Mouse (Mus musculus) retina, adult 2 months (tissue): ENCODE results near the gene Vps13d.

Experiments
- DNase-seq: peaks from one replicate; pipeline ENCODE4 v3.0.0-alpha.2; 2012; ENCODE audit warnings: low read depth, low spot score

The Vps13d gene

DNA sequence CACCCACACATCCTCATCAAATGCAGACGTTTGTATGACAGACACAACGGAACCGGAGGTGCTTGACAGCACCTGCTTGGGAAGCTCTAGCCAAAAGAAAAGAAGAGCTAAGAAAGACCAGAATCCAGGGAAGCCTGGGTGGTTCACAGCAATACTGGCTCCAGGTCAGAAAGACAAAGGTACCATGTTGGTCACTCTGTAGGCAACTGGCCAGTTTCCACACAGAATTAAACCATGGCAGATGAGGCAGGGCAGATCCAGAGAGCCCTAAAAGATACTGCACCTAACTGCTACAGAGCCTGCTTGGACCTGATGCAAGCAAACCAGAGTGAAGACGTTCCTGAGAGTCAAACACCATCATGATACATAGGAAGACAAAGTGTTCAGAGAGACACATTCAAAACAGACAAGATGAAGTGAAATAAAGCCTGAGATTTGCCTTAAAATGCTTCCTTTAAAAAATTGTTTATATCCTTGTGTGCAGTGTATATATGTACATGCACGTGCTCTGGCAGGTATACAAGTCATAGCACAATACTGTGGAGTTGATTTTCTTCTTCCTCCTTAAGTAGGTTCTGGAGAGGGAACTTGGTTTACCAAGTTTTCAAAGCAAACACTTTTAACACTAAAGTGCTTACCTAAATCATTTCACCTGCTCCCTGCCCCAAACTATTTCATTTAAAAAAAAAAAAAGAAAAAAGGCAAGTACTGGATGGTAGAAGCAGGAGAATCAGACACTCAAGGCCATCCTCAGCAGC lies 44.3 kb downstream of the Vps13d start:
- no peak for DNase-seq

DNA sequence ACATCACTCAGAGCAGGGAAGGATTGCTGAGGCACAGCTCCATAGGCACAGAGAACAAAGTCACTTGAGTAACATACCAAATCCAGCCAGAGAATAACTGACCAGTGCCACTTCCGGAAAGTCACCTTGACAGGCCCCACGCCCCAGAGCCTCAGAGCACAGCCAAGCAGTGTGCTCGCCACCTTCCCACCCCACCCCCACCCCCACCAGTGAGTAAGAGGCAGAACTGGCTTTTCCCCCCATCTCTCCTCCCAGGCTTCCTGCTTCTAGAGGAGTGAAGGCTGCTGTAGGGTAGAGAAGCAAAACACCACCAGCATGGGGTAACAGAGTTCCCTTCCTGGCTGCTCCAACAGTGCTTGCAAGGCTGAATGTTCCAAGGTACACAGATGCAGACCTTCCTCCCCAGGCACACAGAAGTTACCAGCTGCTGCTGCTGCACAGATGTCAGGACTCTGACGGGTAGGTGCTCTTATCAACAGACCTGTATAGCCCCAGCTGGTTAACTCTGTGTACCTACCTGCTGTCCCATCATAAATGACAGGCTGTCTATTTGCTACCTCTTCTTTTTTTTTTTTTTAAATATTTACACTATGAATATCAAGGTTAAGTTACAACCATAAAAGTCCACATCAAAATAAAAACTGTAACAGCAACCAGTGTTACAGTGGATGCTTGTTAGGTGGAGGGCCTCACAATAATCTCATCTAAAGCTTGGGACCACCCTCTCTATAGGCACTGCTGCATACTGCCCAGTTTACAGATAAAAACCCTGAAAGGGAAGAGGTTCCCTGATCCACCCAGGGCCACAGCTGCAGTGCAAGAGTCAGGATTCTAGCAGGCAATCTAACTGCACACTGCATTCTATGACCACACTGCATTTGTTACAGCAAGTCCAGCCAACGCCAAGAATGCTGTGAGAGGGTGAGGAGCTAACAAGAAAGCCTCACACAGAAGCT lies 47.5 kb downstream of the Vps13d start:
- DNase-seq = no peak

DNA sequence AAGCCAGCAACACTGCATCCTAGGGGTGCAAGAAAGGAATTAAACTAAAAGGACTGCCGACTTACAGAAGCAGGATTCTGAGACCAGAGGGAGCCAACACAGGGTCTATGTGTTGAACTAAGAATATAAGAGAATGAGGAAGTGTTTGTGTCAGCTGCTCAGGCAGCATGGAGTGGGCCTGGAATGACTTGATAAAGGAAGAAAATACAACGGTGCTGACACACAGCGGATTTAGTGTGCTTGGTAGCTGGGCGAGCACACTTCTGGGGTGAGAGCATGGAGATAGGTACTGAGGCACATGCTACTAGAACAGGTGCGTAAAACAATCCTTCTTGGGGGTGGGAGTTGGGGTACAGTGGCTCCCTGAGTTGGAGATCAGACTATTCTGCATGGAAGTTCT lies 51.3 kb downstream of the Vps13d start:
- DNase-seq = no peak

DNA sequence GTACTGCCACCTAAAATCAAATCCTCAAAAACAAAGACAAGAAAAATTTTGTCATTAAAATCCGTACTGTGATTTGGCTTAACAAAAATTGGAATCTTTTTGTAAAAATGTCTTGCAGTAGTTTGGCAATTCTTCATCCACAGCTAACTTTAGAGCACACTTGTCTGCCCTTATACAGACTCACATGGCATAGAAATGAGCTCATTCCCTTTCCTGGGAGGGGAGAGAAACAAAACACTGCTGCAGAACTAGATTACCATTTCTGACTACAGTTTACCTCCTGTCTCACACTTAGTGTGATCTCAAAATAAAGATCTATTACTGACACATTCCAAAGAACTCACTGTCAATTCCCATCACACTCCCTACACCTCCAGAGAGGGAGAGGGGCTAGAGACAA lies 58.1 kb downstream of the Vps13d start:
- no peak for DNase-seq

DNA sequence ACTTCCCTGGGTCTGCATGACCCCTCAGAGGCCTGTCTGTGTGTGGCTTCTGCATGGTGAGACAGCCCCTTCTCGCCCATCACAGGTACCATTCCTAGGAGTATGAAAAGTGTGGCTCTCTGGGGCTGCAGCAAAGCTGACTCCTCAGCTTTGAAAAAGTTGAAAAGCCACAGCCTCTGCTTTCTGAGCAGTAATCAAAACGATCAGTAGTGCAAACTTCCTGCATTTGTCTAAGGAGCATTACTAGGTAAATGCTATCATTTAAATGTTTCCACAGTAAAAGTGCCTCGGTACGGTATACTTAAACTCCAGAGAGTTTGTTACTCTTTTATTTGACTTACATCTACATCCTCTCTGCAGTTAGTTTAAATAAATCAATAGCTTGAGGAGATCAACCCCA lies 59.3 kb downstream of the Vps13d start:
- no peak for DNase-seq

DNA sequence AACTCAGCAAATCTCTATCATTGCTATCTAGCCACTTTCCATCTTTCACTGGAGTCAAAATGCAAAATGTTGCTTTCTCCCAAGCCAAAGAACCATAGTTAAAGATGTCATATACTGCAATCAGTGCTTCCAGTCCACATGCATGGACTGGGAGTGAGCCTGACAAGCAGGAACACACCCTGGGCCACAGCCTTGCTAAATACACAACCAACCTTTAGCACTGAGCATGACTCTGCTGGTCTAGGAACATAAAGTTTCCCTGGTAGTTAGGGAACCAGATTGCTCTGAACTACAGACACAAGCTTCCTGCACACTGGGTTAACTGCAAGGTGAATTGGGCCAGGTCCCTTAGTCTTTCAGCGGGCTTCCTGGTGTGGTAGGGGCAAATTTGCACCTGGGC lies 64.0 kb downstream of the Vps13d start:
- DNase-seq = no peak

DNA sequence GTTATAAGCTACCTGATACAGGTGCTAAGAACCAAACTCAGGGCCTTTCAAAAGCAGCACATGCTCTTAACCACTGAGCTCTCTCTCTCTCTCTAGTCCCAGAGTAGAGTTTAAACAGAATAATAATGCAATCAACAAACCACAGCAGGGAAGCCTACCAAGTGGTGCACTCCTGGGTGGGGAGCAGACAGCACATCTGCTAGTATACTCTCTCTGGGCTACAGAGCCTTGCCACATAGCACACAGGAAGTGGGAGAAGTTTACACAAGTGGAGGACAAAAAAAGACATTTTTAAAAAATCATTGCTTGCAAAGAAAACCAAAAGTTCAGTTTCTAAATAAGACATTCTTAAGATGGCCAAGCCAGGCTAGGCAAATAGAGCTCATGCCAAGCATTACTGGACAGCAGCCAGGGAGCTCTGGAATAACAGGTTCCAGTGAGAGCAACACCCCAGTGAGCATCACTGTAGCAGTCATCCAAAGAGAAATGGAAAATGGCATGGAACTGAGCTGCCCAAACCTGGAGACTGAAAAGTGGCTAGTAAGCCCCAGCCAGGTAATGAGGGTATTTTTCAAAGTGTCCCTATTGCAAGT lies 64.8 kb downstream of the Vps13d start:
- DNase-seq = no peak

DNA sequence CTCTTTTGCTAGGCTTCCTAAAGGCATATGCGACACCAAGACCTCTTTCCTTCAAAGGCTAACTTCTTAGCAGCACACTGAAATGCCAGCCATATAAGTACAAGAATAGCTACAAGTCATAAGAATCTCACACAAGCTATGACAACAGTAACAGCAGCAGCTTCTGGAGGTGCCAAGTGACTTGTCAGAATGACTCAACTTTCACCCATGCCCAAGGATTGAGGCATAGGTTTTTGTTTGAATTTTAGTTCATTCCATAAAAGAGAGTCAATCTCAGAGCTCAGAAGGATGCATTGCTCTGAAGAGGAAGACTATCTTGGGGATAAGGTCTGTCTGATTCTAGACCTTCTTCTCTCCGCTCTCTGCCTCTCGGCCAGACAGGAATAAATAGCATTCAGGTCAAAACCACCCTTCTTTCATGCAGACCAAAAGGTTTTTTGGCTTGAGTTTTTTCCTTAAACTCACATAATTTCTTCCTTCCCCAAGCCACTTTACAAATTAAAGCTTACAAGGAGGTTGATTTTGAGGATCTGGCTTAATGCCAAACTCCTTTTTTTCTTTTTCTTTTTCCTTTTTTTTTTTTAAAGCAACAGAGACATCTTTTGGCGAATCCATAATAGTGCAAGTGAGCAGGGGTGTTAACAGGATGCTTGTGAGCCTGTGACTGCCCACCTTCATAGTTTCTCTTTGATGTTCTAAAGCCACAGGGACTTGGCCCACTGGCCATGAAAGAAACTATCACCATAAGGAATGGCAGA lies 69.2 kb downstream of the Vps13d start:
- no peak for DNase-seq

DNA sequence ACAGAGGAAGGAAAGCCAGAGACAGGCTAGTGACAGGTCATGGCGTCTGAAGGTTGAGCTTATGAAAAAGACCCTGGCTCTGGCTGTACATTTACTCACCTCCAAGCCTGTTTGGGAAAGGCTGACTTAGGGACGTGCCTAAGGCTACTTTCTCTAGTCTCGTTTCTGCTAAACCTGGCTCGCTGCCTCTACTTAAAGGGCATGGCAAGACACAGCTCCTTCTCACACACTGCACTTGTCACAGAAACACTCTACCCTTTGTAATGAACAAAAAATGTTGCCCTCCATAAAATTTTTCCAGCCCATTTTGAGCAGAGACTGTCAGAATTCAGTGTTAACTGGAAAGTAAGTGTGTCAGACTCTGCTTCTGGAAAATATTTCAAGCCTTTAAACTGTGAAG lies 70.4 kb downstream of the Vps13d start:
- no peak for DNase-seq

DNA sequence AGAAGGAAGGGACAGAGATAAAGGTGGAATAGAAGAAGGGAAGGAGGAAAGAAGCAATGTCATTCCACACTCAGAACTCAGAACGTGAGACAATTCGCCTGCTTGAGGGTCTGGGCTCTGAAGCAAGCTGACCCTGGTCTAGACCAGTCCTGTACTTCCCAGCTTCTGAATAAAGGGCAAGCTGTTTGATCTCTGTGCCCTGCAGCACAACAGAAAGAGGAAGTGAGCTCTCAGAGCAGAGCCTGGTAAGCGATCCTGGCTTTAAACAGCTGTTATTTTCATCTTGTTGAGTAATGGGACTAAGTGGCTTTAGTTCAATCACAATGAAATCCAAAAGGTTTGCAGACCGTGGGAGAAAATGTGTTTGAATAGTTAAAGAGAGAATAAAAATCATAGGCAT lies 83.2 kb downstream of the Vps13d start:
- no peak for DNase-seq

DNA sequence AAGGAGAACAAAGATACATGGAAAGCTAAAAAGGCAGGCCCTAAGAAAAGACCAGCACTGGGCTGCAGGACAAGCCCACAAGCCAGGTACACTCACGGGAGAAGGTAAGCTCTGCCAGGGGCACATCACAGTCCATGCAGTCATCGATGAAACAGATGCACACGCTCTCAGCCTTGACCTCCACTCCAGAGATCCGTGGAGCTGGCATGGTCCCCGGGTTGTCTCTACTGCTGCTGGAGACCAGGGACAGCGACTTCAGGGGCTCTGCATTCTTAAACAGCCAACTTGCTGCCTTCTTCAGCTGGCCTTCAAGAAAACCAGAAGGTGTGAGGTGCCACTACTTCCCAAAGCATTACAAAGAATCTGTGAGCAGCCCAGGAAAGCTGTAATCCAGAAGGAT lies 84.1 kb downstream of the Vps13d start:
- no peak for DNase-seq

DNA sequence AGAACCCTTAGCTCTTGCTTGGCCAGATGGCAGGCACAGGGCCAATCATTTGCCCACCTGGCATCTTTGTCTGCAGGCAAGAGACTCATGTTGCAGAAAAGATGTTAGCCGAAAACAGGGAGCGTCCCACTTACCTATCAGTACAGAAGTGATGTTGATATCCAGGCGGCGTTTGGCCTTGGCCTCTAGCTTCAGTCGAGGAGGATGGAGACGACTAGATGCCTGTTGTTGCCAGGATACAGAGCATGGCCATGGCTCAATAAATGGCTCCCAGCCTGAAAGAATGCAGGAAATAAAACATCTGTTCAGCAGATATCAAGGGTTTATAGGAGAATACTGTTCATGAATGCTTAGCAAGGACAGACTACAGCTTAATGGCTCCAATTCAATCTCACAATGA lies 88.0 kb downstream of the Vps13d start:
- no peak for DNase-seq

DNA sequence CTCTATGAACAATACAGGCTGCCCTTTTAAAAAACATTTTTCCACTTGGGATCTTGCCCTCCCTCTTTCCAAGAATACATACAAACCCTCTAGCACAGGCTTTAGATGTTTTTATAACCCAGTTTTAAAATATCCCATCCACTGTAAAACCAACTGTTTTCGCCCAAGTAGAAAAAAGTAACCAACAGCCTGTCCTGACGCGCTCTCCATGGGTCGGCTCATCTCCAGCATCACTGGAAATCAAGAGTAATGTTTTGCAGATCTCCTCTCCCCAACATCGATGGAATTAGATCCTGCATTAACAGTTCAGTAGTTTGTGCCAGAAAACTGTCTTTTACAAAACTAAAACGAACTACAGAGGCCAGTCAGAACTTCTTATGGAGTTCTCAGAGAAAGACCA lies 89.5 kb downstream of the Vps13d start:
- DNase-seq = no peak

DNA sequence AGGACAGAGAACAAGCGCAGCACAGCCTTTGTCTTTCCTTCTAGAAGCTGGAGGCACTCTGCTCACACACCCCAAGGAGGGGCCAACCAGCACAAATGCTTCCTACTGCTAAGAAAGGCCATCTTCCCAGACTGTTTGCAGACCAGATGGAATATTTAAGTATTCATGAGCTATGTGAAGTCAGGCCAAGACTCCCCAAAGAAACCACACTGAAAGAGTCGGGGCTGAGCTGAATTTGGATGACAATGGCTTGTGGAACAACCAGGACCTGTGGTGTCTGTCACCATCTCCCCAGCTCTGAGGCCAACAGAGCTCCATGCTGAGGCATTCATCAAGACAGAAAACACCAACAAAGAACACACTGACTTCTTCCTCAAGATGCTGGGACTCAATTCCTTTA lies 89.9 kb downstream of the Vps13d start:
- DNase-seq = no peak

DNA sequence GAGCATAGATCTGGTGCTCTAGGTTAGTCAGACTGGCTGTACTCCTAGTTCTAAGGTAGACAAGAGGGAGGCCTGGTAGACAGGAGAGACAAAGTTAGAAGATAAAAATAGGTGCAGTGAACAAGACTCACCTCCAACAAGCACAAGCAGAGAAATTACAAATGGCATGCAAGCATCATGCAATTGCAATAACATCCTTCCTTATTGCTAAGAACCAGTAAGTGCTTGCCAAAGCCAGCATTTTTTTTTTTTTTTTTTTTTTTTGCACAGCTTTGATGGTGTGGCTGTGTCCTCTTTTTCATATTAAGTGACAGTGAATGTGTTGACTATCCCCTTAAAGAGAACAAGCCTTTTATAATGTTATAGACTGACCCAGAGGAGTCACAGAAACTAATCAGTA lies 91.2 kb downstream of the Vps13d start:
- DNase-seq = no peak

DNA sequence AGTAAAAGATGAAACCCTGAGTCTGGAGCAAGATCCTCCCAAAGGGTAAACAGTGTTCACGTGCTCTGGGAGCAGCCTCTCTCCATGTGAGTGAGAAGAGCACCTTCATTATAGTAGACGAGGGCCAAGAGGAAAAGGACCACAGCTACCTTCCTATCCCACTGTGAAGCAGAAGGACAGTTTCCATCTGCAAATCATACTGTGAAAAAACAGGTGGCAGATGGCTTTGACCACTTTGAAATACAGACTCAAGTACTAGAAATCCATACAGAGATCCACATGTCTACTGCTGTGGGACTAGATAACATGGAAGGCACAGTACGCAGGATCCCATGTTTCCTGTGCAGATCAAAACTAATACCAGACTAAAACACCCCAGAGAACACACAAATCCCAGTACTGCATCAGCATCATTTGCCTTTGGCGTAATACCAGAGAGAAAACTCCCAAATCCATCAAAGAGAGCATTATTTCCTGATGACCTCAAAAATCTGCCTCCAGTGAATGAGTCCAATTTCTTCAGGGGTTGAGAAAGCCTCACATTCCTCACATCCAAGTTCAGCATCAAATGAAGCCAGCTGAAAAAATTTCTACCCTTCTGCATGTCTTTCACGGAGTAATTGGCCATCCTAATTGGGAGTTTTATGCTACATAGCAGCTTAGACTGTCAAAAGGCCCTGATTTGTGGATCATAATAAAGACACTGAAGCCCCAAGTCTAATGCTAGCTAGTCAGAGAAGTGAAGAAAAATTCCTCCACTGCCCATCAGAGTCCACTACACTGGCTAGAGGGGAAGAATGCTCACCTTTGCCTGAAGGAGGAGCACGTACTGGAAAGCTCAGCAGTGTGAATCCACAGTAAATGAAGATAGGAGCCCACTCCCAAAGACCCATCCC lies 92.7 kb downstream of the Vps13d start:
- no peak for DNase-seq

DNA sequence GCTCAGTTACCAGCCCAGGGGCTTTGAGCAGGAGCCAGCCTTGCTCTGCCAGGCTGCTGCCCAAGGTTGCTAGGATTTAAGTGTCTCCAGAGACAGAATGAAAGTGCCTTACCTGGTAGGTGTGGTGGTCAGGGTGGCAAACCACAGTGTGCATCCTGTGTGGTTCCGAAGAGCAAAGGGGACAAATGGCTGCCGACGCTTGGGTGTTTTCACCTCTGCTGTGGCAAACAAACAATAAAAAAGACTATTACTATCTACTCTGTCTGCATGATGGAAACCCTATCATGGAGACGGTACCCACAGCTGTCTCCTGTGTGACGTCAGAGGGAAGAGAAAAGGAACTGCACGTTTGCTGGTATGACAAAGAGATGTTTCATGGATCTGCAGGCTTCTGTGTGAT lies 95.0 kb downstream of the Vps13d start:
- DNase-seq = no peak

DNA sequence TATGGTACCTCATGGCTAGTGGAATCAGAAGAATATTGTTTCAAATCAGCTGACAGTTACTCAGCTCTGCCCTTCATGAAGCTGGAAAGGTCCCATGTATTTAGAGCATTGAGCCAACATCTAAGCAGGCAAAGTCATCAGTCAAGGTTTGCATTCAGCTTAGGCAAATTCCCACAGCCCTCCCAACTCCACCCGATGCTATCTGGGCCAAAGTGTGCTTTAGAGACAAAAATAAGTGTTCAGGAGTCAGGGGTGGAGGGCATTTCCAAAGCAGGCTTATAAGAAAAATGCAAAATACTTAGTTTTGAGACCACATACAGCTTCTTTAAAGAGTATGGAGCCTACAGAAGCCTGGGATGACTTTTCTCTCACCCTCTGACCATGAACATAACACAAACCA lies 95.5 kb downstream of the Vps13d start:
- DNase-seq = no peak

DNA sequence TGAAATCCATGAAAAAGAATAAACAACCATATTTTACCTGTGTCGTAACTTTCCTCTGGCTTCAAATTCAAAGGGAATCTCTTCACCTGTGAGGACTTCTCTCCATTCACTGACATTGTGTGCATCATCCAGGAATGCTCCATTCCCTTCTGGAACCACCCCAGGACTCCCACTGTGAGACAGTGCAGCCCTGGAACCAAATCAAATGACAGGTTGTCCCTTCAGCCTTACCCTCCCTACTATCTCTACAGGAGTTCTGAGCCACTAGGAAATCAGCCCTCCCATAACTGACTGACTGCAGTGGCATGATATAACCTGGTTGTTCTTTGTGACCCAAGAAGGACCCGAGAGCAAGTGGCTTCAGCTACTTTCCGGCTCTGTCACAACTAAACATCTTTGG lies 96.8 kb downstream of the Vps13d start:
- no peak for DNase-seq

DNA sequence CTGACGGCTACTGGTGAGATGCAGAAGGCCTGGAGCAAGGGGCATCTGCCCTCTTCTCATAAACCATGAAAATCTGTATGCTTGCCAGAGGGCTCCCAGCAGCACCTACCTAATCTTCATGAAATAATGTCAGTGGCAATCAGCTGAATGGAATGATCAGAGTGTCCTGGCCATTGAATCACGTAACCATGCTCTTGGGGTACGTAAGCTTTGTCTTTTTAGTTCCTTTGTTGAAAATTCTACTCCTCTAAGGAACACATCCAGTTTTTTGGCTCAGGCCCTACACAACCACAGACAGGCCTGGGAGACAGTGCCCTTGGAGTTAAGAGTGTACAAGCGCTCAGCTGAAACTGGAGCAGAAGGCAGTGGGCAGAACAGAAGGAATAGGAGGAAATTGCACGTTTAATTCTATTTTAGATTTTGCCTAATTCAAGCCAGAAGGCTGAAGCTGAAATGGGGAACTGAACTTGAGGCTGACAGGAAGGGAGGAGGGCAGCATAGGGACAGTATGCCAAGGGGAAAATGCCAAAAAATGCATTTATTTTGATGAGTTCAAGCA lies 98.2 kb downstream of the Vps13d start:
- DNase-seq = no peak

DNA sequence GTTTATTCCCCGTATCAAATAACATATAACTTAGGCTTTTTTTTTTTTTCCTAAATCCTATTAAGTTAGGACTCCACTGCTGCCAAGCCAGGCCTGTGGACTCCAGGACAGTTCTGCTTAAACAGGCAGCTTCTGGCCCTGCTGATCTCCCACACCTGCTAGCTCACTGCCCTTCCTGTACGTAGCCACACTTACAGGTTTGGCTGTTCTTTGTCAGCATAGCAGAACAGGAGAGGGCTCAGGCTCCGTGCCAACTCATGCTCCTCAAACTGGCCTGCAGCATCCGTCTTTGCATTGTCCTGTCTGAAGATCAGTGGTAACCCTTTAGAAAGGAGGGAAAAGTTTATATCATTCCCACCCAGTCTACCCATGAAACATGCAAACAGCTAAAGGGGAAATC lies 108.3 kb downstream of the Vps13d start:
- no peak for DNase-seq
